Mouse (Mus musculus): ENCODE data around the gene Ugt2a3. TPM values are rescaled to one million over a fixed set of nuclear protein-coding genes. Genes with fewer than 3 reads are reported as not detected.
"Not testable (repeated sequence)": the region's sequence is repeated elsewhere in the genome, so short reads cannot be mapped to it uniquely, and the experiment has no call there.

Gene Ugt2a3
- not detected in 2 replicates for total RNA-seq (2017)

GRCm38 (mm10) chr5:87336961-87337697 lies at the start of gene Ugt2a3:
Gene Ugt2a3 (minus strand): TSS chr5:87337195.
- ATAC-seq (replicated peaks; ENCODE audit: low read depth, poor library complexity, severe bottlenecking): no peak

GRCm38 (mm10) chr5:87380234-87380633 lies 43.2 kb upstream of the Ugt2a3 start:
- ATAC-seq (replicated peaks; ENCODE audit: low read depth, poor library complexity, severe bottlenecking): no peak

GRCm38 (mm10) chr5:87379825-87380224 lies 42.8 kb upstream of the Ugt2a3 start:
- no peak for ATAC-seq (replicated peaks; ENCODE audit: low read depth, poor library complexity, severe bottlenecking)

GRCm38 (mm10) chr5:87375874-87376383 lies 38.9 kb upstream of the Ugt2a3 start:
- ATAC-seq (replicated peaks; ENCODE audit: low read depth, poor library complexity, severe bottlenecking): no peak

GRCm38 (mm10) chr5:87373502-87373863 lies 36.5 kb upstream of the Ugt2a3 start:
- ATAC-seq (replicated peaks; ENCODE audit: low read depth, poor library complexity, severe bottlenecking): no peak

GRCm38 (mm10) chr5:87372788-87373501 lies 36.0 kb upstream of the Ugt2a3 start:
- ATAC-seq (replicated peaks; ENCODE audit: low read depth, poor library complexity, severe bottlenecking): not testable (repeated sequence)

GRCm38 (mm10) chr5:87350350-87350749 lies 13.4 kb upstream of the Ugt2a3 start:
- no peak for ATAC-seq (replicated peaks; ENCODE audit: low read depth, poor library complexity, severe bottlenecking)

- not testable (repeated sequence) for ATAC-seq (replicated peaks; ENCODE audit: low read depth, poor library complexity, severe bottlenecking)
Observed at GRCm38 (mm10) chr5:87349150-87349549, 12.2 kb upstream of the Ugt2a3 start.

GRCm38 (mm10) chr5:87347479-87348078 lies 10.6 kb upstream of the Ugt2a3 start:
- ATAC-seq (replicated peaks; ENCODE audit: low read depth, poor library complexity, severe bottlenecking): not testable (repeated sequence)

GRCm38 (mm10) chr5:87340461-87340860 lies 3.5 kb upstream of the Ugt2a3 start:
- ATAC-seq (replicated peaks; ENCODE audit: low read depth, poor library complexity, severe bottlenecking): no peak

- no peak for ATAC-seq (replicated peaks; ENCODE audit: low read depth, poor library complexity, severe bottlenecking)
Observed at GRCm38 (mm10) chr5:87335199-87335598, 1.8 kb downstream of the Ugt2a3 start.

GRCm38 (mm10) chr5:87333584-87333983 lies 3.4 kb downstream of the Ugt2a3 start:
- ATAC-seq (replicated peaks; ENCODE audit: low read depth, poor library complexity, severe bottlenecking): no peak

GRCm38 (mm10) chr5:87311392-87311791 lies 25.6 kb downstream of the Ugt2a3 start:
- ATAC-seq (replicated peaks; ENCODE audit: low read depth, poor library complexity, severe bottlenecking): no peak

GRCm38 (mm10) chr5:87286180-87286579 lies 50.8 kb downstream of the Ugt2a3 start:
- ATAC-seq (replicated peaks; ENCODE audit: low read depth, poor library complexity, severe bottlenecking): not testable (repeated sequence)

- ATAC-seq (replicated peaks; ENCODE audit: low read depth, poor library complexity, severe bottlenecking): not testable (repeated sequence)
Observed at GRCm38 (mm10) chr5:87275986-87276385, 61.0 kb downstream of the Ugt2a3 start.

GRCm38 (mm10) chr5:87275581-87275980 lies 61.4 kb downstream of the Ugt2a3 start:
- ATAC-seq (replicated peaks; ENCODE audit: low read depth, poor library complexity, severe bottlenecking): no peak

Other genes with a start within 250 kb of the Ugt2a3 start
- not detected in 2 replicates for gene Ugt2b36, start 244.6 kb downstream of the Ugt2a3 start, total RNA-seq (2017)
- not detected in 2 replicates for gene Ugt2b5, start 196.9 kb downstream of the Ugt2a3 start, total RNA-seq (2017)
- gene Ugt2b37, start 82.4 kb downstream of the Ugt2a3 start, total RNA-seq (2017): not detected in 2 replicates
- not detected in 2 replicates for gene Ugt2b38, start 87.0 kb upstream of the Ugt2a3 start, total RNA-seq (2017)
- not detected in 2 replicates for gene Ugt2a2, start 145.1 kb upstream of the Ugt2a3 start, total RNA-seq (2017)
- gene Gm43638, start 149.6 kb upstream of the Ugt2a3 start, total RNA-seq (2017): not detected in 2 replicates
- gene Ugt2a1, start 153.7 kb upstream of the Ugt2a3 start, total RNA-seq (2017): not detected in 2 replicates
- gene Sult1b1, start 201.0 kb upstream of the Ugt2a3 start, total RNA-seq (2017): not detected in 2 replicates
- not detected in 2 replicates for gene Sult1d1, start 231.8 kb upstream of the Ugt2a3 start, total RNA-seq (2017)